Mouse (Mus musculus) spleen, adult 2 months (tissue): ENCODE data around the gene Nefh. TPM values are rescaled to one million over a fixed set of nuclear protein-coding genes. Genes with fewer than 3 reads are reported as not detected.

Experiments
- DNase-seq, 2 experiments: peaks; one replicate each; pipeline versions ENCODE4 v3.0.0 to v3.0.0-alpha.2; 2012 to 2021; ENCODE audit warnings: low spot score in 2 of 2, low read depth in 1 of 2
- H3K27ac ChIP-seq: fragments of 200-500 bp; 2 replicates; pipeline ENCODE4 v1.5.1; 2012; ENCODE audit warnings: low read length, inconsistent platforms; ENCODE audit not compliant: insufficient read depth
- H3K27me3 ChIP-seq: fragments of 200-500 bp; 2 replicates; pipeline ENCODE4 v1.6.1; 2012; ENCODE audit warnings: mild to moderate bottlenecking, moderate library complexity, low read length, inconsistent platforms; ENCODE audit not compliant: control insufficient read depth, insufficient read depth
- H3K36me3 ChIP-seq: fragments of 200-500 bp; 2 replicates; pipeline ENCODE4 v1.6.1; 2012; ENCODE audit warnings: mild to moderate bottlenecking, low read length, inconsistent platforms; ENCODE audit not compliant: control insufficient read depth, insufficient read depth
- H3K4me1 ChIP-seq: fragments of 200-500 bp; 2 replicates; pipeline ENCODE4 v1.6.1; 2011; ENCODE audit warnings: inconsistent platforms; ENCODE audit not compliant: control insufficient read depth, insufficient read depth, insufficient read length
- H3K4me3 ChIP-seq: fragments of 200-500 bp; 2 replicates; pipeline ENCODE4 v1.5.1; 2011; ENCODE audit warnings: mild to moderate bottlenecking, inconsistent platforms; ENCODE audit not compliant: insufficient read depth, insufficient read length; ENCODE audit errors: extremely low read depth
- CTCF ChIP-seq: fragments of 200-500 bp; IDR thresholded peaks from 2 replicates; pipeline ENCODE4 v1.5.1; 2011; ENCODE audit warnings: mild to moderate bottlenecking, inconsistent platforms; ENCODE audit not compliant: insufficient read depth, insufficient read length, insufficient replicate concordance; ENCODE audit errors: extremely low read depth
- POLR2A ChIP-seq: fragments of 200-500 bp; IDR thresholded peaks from 2 replicates; pipeline ENCODE4 v1.6.1; 2011; ENCODE audit warnings: low read depth, low read length, inconsistent platforms
- WGBS: fragments of 180-500 bp; shearing (Covaris S2); methylation state at CpG from one replicate; pipeline ENCODE4 v1.1.7; 2018; 5-methylcytosine and 5-hydroxymethylcytosine counted together
- polyA plus RNA-seq: library from polyadenylated mRNA; depleted of rRNA; stranded (reverse); fragments of >200 nt; gene quantifications from 2 replicates; pipeline ENCODE4 v1.2.3, GENCODE M21; 2012

Gene Nefh
- polyA plus RNA-seq, 1 experiment = 0.92 TPM

DNA sequence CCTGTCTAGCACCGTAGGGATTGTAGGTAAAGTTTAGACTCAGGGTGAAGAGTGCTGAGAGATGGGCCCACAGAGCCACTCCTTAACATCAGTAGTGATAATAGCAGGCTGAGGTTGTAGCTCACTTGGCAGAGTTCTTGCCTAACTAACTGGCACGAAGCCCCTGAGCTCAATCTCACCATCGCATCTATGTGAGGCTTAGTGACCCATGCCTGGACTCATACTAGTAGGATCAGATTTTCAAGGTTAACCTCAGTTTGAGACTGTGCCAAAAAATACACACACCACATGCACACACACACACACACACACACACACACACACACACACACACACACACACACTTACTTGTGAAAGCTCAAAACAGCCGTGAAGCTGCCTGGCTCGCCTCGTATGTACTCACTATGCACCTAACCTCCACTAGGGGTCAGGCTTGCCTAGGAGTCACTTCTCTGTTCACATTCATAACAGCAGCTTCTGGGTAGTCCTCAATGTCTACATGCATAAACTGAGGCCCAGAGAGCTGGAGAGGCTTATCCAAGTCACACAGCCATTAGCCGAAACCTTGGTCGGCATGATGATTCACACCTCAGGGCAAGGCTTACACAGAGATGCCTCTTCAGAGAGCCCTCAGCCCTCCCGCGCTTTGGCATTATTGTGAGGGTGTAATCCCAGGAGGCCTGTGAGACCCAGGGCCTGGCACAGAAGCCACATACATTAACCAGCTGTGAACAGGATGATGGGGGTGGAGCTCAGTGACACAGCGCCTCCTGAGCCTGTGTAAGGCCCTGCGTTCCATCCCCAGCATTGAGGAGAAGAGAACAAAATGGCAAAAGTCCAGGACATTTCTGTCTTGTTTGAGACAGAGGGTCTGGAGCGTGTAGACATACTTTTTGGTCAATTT, 25.4 kb upstream of the Nefh start:
- H3K36me3 ChIP-seq = no peaks in the 10 kb centered on the region
- 33% methylated on average over 13 of the region's 13 CpGs for WGBS
- no peaks in the 10 kb centered on the region for H3K27me3 ChIP-seq
- H3K4me3 ChIP-seq = no peak overlapping the region
- no peak overlapping the region for H3K27ac ChIP-seq
- peak; percentile 58 to 62 for DNase-seq
- TF ChIP-seq POLR2A (no peak), CTCF (peak; percentile 70; the same call in 1 of the 2 replicates)
- no peaks in the 10 kb centered on the region; the same call in 1 of the 2 replicates for H3K4me1 ChIP-seq

DNA sequence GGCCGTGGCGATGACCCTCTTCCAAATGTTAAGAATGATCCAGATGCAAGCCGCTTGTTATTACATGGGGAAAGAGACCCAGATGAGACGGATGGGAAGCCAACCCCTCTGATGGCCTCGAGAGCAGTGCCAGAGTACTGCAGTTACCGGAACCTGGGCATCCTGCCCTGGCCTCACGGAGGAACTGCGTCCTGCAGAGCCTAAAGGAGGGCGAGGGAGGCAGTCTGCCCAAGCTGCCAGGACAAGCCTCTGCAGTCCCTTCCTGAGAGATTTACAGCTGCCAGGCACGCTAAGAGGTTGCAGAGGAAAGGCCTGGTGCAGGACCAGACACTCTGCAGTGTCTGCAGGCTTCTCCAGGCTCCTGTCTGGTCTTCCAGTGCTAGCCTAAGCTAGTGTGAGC, 20.5 kb upstream of the Nefh start:
- WGBS = 32% methylated on average over 10 of the region's 10 CpGs
- Histone ChIP-seq H3K4me1 (no peaks in the 10 kb centered on the region), H3K4me3 (no peak overlapping the region), H3K27ac (no peak overlapping the region), H3K27me3 (no peaks in the 10 kb centered on the region), H3K36me3 (no peaks in the 10 kb centered on the region)
- no peak for DNase-seq
- TF ChIP-seq POLR2A (no peak), CTCF (no peak)

DNA sequence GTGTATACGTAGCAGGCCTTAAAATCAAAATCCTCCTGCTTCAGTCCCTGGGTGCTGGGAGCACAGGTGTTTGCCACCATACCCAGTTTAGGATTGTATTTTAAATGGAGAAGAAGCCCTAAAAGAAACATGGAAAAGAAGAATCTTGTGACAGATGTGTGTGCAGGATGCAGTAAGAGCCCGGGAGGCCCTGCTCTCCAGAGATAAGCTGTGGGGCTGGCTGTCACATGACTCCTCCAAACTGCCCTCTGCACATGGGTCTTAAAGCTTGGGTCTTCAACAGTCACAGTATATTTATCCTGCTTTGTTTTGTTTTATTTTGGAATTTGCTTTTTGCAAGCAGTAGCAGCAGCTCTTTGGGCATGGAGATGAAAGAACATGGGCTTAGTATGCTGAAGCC, 19.7 kb upstream of the Nefh start:
- Histone ChIP-seq H3K36me3 (no peaks in the 10 kb centered on the region), H3K4me3 (no peak overlapping the region), H3K4me1 (no peaks in the 10 kb centered on the region), H3K27me3 (no peaks in the 10 kb centered on the region), H3K27ac (no peak overlapping the region)
- TF ChIP-seq CTCF (no peak), POLR2A (no peak)
- DNase-seq = no peak
- WGBS = 60% methylated on average over 2 of the region's 2 CpGs

DNA sequence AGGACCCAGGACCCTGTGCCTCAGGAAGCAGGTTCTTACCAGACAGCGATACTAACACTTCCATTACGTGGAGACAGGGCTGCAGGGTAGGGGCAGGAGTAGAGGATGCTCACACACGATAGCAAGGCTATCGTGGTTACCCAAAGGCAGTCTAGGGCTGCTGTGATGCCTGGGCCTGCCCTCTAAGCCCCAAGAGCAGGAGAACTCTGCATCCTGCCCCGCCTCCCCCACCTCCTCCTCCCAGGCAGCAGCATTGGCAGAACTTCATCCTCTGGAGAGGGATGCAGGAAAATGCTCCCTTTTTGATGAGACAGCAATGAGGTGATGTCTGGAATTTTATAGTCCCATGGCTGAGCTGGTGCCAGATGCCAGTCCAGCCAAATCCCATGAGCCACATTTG, 19.0 kb upstream of the Nefh start:
- H3K4me1 ChIP-seq = no peaks in the 10 kb centered on the region
- no peak overlapping the region for H3K4me3 ChIP-seq
- DNase-seq = no peak
- H3K27ac ChIP-seq = no peak overlapping the region
- H3K36me3 ChIP-seq = no peaks in the 10 kb centered on the region
- TF ChIP-seq CTCF = no peak
- WGBS = 55% methylated on average over 5 of the region's 5 CpGs
- no peaks in the 10 kb centered on the region for H3K27me3 ChIP-seq

DNA sequence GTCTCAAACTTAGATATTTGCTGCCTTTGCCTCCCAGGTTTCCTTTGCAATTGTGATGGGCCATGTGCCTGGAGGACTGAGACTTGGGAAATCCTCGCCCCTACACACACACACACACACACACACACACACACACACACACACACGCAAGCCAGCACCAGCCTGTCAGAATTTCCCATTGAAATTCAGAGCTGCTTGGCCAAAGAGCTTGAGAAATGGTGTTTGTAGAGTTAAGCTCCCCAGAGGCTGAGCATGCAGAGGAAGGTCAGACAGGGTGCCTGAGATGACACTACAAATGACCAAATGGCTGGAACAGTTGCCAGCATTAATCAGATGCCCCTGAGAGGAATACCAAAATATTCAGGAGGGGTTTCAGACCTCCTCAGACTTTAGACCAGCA, 18.5 kb upstream of the Nefh start:
- no peak for TF ChIP-seq POLR2A
- TF ChIP-seq CTCF = no peak
- no peaks in the 10 kb centered on the region for H3K27me3 ChIP-seq
- no peak overlapping the region for H3K4me3 ChIP-seq
- no peaks in the 10 kb centered on the region for H3K36me3 ChIP-seq
- H3K27ac ChIP-seq = no peak overlapping the region
- 75% methylated on average over 2 of the region's 2 CpGs for WGBS
- no peak for DNase-seq
- H3K4me1 ChIP-seq = no peaks in the 10 kb centered on the region

DNA sequence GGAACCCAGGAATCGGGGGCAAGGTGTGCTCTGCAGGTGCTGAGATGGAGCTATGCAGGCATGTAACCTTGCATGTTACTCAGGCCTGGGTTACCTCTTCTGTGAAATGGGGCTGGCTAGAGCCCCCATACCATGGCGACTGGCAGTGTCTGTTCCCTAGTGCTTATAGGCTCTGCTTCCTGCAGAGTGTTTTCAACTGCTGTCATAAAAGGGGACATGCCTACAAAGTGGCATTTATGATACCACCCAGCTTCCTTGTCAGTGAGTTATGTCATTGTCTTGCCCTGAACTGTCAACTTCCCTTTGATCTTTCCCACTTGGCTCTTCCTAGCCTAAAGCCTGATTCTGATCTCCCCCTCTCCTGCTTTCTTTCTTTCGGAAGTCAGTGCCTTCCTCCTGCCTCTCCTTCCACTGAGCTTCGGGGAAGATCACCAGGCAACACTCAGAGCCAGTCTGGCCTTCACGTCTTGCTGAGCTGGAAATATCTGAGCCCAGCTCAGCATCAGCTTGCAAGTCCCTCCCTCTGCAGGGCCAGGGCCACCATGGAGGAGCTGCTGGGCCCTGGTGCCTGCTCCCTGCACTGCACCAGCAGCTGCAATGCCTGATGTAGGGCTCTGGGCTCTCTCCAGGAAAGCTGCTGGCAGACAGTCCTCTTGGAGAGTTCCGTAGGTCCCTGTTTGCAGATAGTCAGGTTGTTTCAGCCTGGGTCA, 15.4 kb upstream of the Nefh start:
- Histone ChIP-seq H3K4me3 (no peak overlapping the region), H3K27ac (no peak overlapping the region), H3K36me3 (no peaks in the 10 kb centered on the region), H3K27me3 (no peaks in the 10 kb centered on the region), H3K4me1 (no peaks in the 10 kb centered on the region)
- DNase-seq = no peak
- 61% methylated on average over 6 of the region's 6 CpGs for WGBS
- TF ChIP-seq POLR2A (no peak), CTCF (no peak)
